Mouse (Mus musculus) urinary bladder, postnatal 36 days (tissue): ENCODE measurements around the gene Gm10181.
"Not testable (repeated sequence)": the region's sequence is repeated elsewhere in the genome, so short reads cannot be mapped to it uniquely, and the experiment has no call there.

Experiments
- DNase-seq, 2 experiments: peaks; one replicate each; pipeline ENCODE4 v3.0.0; 2022; ENCODE audit warnings: low spot score in 2 of 2, mixed read lengths in 1 of 2

The Gm10181 gene

DNA sequence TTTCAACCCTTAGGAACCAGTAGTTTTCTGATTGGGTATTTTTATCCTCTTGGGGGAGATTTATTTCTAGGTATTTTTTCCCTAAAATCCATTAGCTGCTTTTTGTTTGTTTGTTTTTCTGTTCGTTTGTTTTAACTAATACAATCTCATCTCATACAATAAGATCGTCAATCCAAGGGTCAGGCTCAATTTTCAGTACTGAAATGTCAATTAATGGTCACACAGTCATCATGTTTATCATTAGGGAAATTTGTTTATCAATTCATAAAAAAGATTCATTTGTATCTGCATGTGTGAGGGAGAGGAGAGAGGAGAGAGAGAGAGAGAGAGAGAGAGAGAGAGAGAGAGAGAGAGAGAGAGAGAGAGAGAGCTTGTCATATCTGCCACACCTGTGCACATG lies at the start of gene Gm10181:
Gene Gm10181 (plus strand): TSS at position 301 of the 400 bp plus-strand sequence.
- no peak for DNase-seq

DNA sequence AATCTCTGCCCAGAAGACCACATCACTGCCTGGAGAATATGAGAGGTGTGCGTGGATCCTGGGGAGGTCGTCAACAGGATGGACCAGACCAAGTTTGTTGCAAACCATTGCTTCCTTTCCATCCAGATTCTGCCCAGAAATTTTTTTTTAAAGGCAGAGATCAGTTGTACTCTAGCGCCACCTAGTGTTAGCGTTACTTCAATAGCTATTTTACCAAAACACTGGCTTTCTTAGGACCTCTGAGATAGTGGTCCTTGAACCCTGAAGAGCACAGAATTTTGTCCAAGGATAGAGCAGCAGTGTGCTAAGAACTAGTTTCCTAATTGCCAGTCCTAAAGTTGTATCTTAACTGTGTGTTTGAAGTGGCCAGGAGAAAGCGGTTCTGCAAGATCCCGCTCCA lies 47.6 kb upstream of the Gm10181 start:
- peak in 1 of 2 experiments; percentile 3 for DNase-seq

DNA sequence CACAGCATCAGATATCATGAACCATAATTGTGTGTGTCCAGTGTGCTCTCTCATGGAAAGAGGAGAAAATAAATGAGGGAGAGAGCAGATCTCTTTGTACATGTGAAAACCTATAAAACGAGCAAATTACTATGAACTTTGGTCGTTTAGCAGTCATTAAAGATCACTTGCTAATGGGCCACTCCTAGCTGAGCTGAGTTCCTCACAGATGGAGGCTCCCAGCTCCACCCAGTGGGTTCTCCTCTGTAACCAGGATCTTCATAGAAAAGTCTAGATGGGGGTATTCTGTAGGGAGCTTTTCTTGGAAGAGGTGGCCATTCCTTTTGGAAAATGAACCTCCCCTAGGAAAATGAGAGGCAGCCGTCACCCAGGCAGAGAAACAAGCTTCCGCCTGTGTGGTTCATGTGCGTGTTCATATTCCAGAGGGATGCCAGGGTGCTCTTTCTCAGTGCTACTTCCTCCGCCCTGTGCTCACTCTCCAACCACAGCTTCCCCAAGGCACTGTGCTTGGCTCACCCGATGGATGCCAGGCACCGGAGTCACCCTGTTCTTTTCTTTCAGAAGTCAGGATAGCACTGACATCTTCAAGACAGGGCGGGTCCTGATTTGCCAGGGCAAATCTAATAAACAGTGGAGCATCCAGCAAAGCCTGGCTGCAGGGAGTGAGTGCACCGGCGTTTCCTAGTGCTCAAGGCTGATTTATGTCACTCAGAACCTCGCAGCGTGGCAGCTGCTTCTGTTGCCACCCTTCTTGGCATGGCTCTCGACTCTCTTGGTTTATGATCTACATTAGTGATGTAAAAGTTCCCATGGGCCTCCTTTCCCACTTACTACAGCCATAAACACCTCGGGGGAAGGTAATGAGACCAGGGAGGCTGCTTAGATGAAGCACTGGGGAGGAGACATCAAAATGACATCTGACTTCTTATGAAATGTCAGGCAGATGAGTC lies 46.8 kb upstream of the Gm10181 start:
- DNase-seq = no peak

DNA sequence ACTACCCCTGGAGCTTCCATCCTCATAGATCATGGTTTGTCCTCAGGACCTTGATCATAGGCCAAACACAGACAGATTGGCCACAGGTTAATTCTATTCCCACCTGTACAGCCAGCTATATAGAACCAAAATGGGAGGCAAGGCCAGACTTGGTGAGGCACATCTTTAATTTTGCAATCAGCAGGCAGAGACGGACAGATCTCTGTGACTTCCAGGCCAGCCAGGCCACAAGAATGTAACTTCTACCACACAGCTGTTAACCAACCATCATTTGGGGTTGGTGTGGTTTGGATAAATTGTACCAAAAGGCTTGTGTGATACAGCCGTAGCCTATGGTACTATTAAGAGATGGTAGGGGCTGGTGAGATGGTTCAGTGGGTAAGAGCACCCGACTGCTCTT lies 44.9 kb upstream of the Gm10181 start:
- DNase-seq = no peak

DNA sequence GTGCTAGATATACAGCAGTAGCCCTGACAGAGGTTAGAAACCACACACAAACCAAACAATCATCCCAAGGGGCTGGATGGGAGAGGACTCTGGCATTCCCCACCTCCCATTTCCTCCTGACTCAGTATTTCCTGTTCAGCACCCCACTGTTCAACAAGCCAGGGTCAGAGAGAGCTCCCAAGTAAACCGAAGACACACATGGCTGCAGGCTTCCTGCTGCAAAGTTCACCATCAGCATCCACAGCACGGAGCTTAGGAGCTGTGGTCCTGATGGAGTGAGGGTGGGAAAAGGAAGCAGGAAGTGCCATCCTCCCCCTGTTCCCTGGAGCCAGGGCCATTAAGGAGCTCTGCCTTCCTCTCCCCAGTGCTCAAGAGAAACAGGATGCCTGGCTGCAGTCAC lies 40.9 kb upstream of the Gm10181 start:
- DNase-seq = no peak

DNA sequence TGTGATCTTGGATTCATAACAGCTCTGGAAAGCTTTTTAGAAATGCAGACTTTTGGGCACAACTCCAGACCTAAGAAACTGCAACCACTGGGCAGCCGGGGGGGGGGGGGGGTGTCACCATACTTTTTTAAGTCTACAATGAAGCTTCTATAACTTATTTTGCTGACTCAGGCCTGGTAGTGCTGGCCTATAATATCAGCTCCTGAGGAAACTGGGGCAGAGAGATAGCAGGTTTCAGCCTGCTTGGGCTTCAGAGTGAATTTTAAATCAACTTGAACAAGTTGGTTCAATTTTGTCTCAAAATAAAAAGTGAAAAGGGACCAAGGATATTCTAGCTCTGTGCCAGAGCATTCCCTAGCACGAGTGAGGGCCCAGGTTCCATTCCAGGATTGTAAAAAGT lies 40.3 kb upstream of the Gm10181 start:
- no peak for DNase-seq

DNA sequence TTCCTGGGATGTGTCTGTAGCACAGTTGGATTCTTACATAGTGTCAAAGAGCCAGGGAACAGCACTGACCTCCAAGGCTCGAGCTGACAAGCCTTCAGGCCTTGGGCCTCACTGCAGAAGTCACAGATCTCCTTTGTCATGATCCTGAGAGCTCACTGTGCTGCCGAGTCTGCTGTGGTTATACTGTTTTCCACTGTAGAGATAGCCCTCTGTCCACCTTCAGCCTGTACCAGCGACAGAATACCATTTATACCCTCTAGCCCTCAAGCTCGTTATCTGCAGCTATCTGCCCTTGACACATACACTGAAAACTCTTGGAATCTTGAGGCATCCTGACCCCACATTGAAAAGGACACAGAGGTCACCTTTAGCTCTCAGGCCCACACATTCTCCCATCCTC lies 37.3 kb upstream of the Gm10181 start:
- DNase-seq = no peak

DNA sequence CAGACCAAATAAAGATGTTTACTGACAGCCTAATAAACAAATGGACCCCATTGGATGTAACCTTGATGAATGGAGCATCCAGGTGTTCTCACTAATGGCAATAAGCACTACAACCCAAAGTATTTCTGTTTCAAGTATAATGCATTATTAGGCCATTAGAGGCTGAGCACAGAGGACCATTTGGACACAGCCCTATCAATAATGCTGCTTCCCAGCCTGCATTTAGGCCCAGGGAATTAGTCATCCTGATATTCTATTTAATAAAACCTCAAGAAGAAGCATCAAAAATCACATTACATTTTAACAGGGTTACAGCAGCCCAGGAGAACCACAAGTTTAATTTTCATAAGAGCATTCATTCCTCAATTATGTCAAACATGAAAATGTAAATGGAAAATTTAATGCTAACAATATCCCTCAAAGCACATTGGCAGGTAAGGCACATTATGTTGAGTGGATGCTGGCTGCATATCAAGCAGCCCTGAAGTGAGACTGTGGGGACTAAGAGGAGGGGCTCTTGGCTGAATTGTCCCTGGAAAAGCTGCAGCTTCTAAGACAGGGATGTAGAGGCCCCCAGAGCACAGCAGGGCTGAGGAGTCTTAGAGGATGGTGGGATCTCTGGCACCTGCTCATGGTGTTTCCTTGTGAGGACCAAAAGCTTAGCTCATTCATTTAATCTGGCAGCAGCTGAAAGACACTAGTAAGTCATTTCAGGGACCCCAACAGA lies 33.4 kb upstream of the Gm10181 start:
- no peak for DNase-seq

DNA sequence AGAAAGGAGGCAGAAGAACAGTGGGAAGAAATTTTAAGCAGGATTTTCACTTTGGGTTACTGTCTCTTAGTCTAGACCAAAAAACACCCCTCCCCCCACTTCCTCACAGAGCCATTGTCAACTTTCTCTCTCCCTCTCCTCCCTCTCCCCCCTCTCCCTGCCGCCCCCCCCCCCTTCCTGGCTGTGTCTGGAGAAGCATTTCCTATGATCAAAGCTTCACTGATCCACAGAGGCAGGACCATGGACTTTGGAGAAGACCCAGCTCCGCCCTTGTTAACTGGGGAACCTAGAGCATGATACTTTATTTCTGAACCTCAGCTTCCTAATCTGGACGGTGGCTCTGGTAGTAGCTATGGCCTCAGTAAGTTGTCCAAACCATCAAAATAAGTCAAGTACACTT lies 30.5 kb upstream of the Gm10181 start:
- no peak for DNase-seq

DNA sequence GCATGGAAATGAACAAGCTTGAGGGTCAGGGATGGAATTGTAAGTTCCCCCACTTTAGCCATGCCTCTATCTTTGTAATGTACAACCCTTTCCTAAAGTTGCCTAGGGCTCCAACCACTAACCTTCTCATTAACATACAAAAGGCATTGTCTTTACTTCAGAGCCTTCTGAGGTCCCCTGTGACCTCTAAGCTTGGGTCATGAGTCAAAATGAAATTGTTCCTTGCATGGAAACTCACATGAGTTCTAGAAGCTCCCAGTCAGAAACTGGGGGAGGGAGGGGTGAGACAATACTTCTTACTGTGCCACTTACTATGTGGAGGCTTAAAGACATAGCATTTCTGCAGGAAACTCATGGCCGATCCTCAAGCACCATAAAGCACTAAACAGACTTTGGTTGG lies 16.6 kb upstream of the Gm10181 start:
- DNase-seq = no peak

DNA sequence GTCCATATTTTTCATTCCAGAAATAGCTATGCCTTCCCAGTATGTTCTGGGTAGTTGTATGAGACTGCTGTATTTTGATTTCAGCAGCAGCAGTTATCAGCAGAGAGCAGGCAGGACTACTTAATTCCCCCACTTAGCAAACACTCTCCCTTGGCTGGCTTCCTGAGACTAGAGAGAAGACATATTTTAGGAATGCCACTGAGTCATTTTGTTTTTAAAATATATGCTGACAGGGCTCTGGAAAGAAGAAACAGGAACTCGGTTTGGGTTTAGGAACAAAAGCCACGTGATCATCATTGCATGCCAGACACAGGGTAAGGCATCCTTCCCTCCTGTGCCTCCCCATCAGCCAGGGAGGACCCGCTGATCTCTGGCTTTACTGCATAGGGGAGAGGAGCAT lies 13.2 kb upstream of the Gm10181 start:
- no peak for DNase-seq

DNA sequence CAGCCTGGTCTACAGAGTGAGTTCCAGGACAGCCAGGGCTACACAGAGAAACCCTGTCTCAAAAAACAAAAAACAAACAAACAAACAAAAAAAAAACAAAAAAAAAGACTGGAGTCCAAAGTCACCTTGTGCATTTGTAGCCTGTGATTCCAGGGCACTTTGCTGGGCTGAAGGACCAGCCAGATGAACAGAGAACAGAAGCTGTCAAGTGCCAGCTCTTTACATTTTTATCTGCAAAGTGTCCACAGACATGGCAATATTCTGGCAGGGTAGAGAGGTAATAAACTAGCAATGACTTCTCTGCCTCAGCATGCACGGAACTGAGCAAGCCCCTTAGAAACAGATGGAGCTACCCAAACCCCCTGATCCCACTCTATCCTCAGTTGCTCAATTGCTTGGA lies 12.7 kb upstream of the Gm10181 start:
- DNase-seq = no peak

DNA sequence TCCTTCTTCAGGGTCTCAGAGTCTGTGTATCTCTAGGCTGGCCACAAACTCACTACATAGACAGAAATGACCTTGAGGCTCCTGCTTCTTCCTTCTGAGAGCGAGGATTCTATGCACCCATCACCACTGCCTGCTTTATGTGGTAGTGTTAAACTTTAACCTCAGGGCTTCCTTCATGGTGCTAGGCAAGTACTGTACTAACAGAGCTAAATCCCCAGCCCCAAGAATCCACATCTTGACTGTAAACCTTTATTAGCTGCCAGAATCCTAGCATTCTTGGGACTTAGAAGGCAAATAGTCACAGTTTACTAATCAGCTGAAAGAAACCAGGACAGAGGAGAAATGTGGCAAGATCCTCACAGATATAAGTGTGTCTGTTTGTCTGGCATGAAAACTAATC lies 1.6 kb downstream of the Gm10181 start:
- DNase-seq = no peak

DNA sequence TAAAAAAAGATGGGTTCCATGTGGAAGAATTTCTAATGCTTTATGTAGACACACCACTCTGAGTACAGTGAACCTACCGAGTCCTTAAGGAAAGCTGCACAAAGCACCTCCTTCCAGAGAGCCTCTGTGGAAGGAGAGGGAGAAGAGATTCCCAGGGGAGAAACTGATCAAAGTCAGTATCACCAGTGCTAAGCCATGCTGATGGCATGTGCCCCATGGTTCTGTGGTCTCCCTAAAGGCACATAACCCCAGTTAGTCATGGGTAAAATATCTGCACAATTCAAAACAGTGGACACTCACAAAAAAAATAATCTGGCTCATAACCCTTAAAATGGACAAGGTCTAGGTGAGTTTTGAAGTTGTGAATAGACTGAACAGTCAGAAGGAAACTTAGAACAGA lies 13.7 kb downstream of the Gm10181 start:
- no peak for DNase-seq

DNA sequence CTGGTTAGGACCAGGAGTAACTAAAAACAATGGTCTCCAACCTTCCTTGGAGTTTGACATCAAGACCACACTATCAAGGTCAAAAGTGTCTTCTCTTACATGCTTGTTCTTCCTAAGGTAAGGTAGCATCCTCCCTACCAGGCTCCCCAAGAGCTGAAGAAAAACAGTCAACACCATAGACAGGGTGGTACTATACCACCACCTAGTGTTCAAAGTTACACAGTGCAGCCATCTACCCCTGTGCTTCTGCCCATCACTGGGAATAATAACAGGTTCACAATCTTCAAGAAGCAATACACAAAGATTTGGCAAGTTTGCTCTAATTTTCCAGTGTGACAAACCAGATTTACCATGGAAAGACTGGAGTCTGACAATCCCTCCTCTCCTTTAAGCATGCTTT lies 15.4 kb downstream of the Gm10181 start:
- DNase-seq = no peak

DNA sequence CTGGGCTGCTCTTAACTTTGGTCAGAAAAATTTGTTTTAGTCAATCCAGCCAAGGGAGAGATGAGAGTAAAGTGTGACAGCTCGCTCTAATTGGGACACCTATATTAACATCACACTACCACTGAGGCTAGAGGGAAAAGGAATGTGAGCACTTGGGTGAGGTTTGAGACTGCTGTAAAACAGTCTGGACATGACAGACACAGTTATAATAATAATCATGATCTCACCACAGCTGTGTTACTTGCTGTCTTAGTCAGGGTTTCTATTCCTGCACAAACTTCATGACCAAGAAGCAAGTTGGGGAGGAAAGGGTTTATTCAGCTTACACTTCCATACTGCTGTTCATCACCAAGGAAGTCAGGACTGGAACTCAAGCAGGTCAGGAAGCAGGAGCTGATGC lies 34.4 kb downstream of the Gm10181 start:
- DNase-seq = not testable (repeated sequence)

DNA sequence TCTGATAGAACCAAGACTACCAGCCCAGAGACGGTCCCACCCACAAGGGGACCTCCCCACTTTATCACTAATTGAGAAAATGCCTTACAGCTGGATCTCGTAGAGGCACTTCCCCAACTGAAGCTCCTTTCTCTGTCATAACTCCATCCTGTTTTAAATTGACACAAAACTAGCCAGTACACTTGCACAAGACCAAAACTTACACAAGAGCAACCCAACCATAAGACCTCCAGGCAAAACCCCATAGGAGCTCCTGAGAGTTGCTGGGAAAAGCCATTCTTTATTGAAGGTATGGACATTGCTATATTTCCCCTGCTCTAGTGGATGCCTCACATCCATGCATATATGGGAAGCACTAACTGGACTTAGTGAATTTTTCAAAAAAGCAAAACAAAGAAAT lies 34.8 kb downstream of the Gm10181 start:
- no peak for DNase-seq

DNA sequence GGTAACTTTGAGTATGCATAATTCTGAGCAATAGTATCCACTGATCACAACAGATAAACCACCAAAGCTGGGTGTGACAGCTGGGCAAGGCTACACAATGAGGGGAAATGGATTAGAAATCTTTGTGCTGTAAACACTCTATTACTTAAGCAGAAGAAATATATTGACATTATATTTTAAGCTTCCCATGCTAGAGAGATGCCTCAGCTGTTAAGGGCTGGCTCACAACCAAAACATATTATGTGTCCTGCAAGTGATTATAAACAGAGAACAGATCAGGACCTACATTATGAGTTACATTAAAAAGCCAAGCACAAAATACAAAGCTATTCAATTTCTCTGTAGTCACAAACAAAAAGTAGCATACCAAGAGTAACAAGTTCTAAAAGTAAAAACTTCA lies 43.0 kb downstream of the Gm10181 start:
- no peak for DNase-seq

DNA sequence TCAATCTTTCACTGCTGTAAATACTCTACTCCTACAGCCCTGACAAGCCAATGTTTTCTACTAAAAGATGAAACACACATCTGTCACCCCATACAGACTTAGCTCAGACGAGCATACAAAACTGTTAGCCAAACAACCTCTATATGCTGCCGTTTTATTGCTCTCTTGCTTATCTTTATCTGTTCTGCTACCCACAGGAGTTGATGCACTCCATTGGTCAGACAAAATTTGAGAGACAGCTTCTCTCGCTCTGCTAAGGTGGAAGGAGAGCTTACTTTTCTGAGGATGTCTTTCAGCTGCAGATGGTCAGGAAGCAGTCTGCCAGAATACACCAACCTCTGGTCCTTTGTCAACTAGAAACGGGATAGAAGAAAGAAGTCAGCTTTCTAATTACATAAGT lies 43.7 kb downstream of the Gm10181 start:
- no peak for DNase-seq

DNA sequence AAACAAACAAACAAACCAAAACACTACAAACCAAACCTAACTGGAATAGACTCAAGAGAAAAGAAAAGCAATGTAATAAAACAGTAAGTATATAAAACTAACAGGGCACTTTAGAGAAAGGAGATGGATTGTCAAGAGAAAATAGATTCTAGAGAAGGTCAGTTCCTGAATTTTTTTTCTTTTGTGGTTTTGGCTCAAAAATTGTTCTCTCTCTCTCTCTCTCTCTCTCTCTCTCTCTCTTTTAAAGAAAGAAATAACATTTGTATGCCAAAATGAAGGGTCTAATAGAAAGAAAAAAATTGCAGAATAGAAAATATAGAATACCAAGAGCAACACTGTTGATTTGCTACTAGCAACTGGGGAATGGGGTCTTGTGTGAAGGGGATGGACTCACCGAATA lies 49.7 kb downstream of the Gm10181 start:
- DNase-seq = no peak
